In genomic region chr3:121349334-121350169, GRCm38 (mm10) we compare ENCODE assay signal across 8 mouse cellular contexts. TPM values are rescaled to one million over a fixed set of nuclear protein-coding genes. Genes with fewer than 3 reads are reported as not detected.
DNase-seq lines count a peak whose midpoint lies in the region; ATAC-seq and TF ChIP-seq lines count a peak whose summit lies in the region.

No protein-coding gene starts in this region.

- no peak overlapping the region; the same call in 1 of the 2 replicates for H3K9ac ChIP-seq in hindbrain, postnatal 0 days (replicated peaks; ENCODE audit: low read length)
- peak overlapping the region; percentile 23 for H3K9ac ChIP-seq in stomach, embryonic 16.5 days (ENCODE audit: low read length)

- 24% methylated on average over 33 of the region's 33 CpGs for WGBS in hindbrain, postnatal 0 days
- WGBS in stomach, embryonic 16.5 days, result 65% methylated on average over 33 of the region's 33 CpGs

- H3K4me3 ChIP-seq in hindbrain, postnatal 0 days (ENCODE audit: low read length), result no peak overlapping the region
- H3K4me3 ChIP-seq in stomach, embryonic 16.5 days (replicated peaks; ENCODE audit: low read length), result no peak overlapping the region

- no peaks in the 10 kb centered on the region for H3K27me3 ChIP-seq in hindbrain, postnatal 0 days (ENCODE audit: insufficient read depth, low read length)
- H3K27me3 ChIP-seq in stomach, embryonic 16.5 days (ENCODE audit: control insufficient read depth, insufficient read depth, low read length), result no peaks in the 10 kb centered on the region

- no peaks in the 10 kb centered on the region for H3K36me3 ChIP-seq in hindbrain, postnatal 0 days (ENCODE audit: insufficient read depth, low read length)
- H3K36me3 ChIP-seq in stomach, embryonic 16.5 days (ENCODE audit: control insufficient read depth, insufficient read depth, low read length), result no peaks in the 10 kb centered on the region

- ATAC-seq in hindbrain, postnatal 0 days, result peak; percentile 86
- ATAC-seq in stomach, embryonic 16.5 days (ENCODE audit: insufficient read depth, low FRiP score), result peak; percentile 19; the same call in 1 of the 2 replicates
- no peak for ATAC-seq in granulocyte monocyte progenitor cell, adult 5-6 weeks (replicated peaks; ENCODE audit: poor library complexity, severe bottlenecking)

- no peak for TF ChIP-seq CTCF in hindbrain, postnatal 0 days (IDR thresholded peaks at IDR 0.05; ENCODE audit: low read depth)

- peaks cover 17% of the 10 kb centered on the region for H3K4me1 ChIP-seq in hindbrain, postnatal 0 days (ENCODE audit: insufficient read depth, low read length)
- peaks cover 17% of the 10 kb centered on the region for H3K4me1 ChIP-seq in stomach, embryonic 16.5 days (ENCODE audit: control insufficient read depth, insufficient read depth, low read length)

- intact Hi-C loops in heart, postnatal 36 days (cut with DNase I), result no loop called here

- H3K4me2 ChIP-seq in hindbrain, postnatal 0 days (ENCODE audit: low read depth, low read length), result peak overlapping the region; percentile 41
- H3K4me2 ChIP-seq in stomach, embryonic 16.5 days (ENCODE audit: low read depth, low read length), result no peak overlapping the region

- DNase-seq in heart, adult 18-20 months, result peak; percentile 34 to 35
- DNase-seq in heart, postnatal 36 days, result no peak
- DNase-seq in urinary bladder, postnatal 14 days (ENCODE audit: low spot score), result peak; percentile 41
- no peak for DNase-seq in urinary bladder, postnatal 25 days (ENCODE audit: low spot score)
- DNase-seq in hindbrain, postnatal 0 days (ENCODE audit: low spot score), result peak; percentile 71
- DNase-seq in adrenal gland, adult (ENCODE audit: inconsistent age in 2 of 2, low spot score in 1 of 2), result no peak

- peak overlapping the region; percentile 75 for H3K27ac ChIP-seq in hindbrain, postnatal 0 days
- H3K27ac ChIP-seq in stomach, embryonic 16.5 days (ENCODE audit: low read length), result peak overlapping the region; percentile 46

- H3K9me3 ChIP-seq in hindbrain, postnatal 0 days (ENCODE audit: low read length), result no peaks in the 10 kb centered on the region
- no peaks in the 10 kb centered on the region for H3K9me3 ChIP-seq in stomach, embryonic 16.5 days (replicated peaks; ENCODE audit: control insufficient read depth, low read length)

RNA-seq across cellular contexts. Expression of gene Alg14, which starts 58.0 kb away (rescaled TPM):
- 10 to 100 TPM; 12.4 to 13.5 TPM for total RNA-seq in heart, adult 18-20 months (2021)
- 10 to 100 TPM; 11.9 to 13.4 TPM for total RNA-seq in heart, postnatal 36 days (2021)
- total RNA-seq in hindbrain, postnatal 0 days (2014; rRNA removed), result 26.6 and 30.3 TPM in 2 replicates
- 35.3 and 39.5 TPM in 2 replicates for polyA plus RNA-seq in hindbrain, postnatal 0 days (2015; fragmentation: Nextera tagmentation; extraction: Ambion mirVana)
- polyA plus RNA-seq in stomach, embryonic 16.5 days (2015; fragmentation: Nextera tagmentation; extraction: Ambion mirVana), result 43.2 and 45.8 TPM in 2 replicates
- total RNA-seq in granulocyte monocyte progenitor cell, adult 5-6 weeks (2014; fragmentation: Nextera tagmentation), result 20.4 and 28.5 TPM in 2 replicates
- 8.4 and 13.0 TPM in 2 replicates for total RNA-seq in granulocyte monocyte progenitor cell, adult 5-6 weeks (2017)

Comparison
In these comparisons a context has a peak if more than half of its experiments do, and no peak if none do; other contexts are left out.
1. DNase-seq: peak in heart, adult 18-20 months (2 of 2), urinary bladder, postnatal 14 days (single experiment) and hindbrain, postnatal 0 days (single experiment); none in heart, postnatal 36 days (0 of 2), urinary bladder, postnatal 25 days (single experiment) and adrenal gland, adult (0 of 2).